Mouse (Mus musculus): ENCODE measurements around the gene Rere.

GRCm38 (mm10) chr4:150536821-150537510 is 255.5 kb downstream of the Rere start:
- TF ChIP-seq CTCF (conservative IDR thresholded peaks at IDR 0.05; ENCODE audit: insufficient read depth, insufficient read length, low read depth, low read length), result no peak
- no peak for TF ChIP-seq POLR2A (IDR thresholded peaks at IDR 0.05; ENCODE audit: low read depth, low read length)
